Mouse (Mus musculus): ENCODE data around the gene Bace1. TPM values are rescaled to one million over a fixed set of nuclear protein-coding genes. Genes with fewer than 3 reads are reported as not detected.

Bace1 gene
- polyA plus RNA-seq (2015; fragmentation: Nextera tagmentation; extraction: Ambion mirVana) = 44.9 and 49.2 TPM in 2 replicates

- H3K4me3 ChIP-seq = peak within 1 kb of the TSS; percentile 97
- H3K9me3 ChIP-seq = no peaks in the 10 kb centered on the region
- ATAC-seq (ENCODE audit: low read depth) = peak; percentile 91
- H3K27ac ChIP-seq (replicated peaks) = peak within 1 kb of the TSS; percentile 83
- under 1% methylated on average over 40 of the region's 40 CpGs for WGBS
- H3K4me1 ChIP-seq (replicated peaks) = peaks cover 47% of the 10 kb centered on the region
- no peaks in the 10 kb centered on the region for H3K27me3 ChIP-seq
- peak within 1 kb of the TSS; percentile 99 for H3K4me2 ChIP-seq
- 0 out of 2 replicates have a peak, but pooled peaks cover 3% of the 10 kb centered on the region for H3K36me3 ChIP-seq
- peak within 1 kb of the TSS; percentile 98 for H3K9ac ChIP-seq
Measured at GRCm38 (mm10) chr9:45838434-45839138, at the start of gene Bace1. Bace1 (plus strand) TSS chr9:45838580.

GRCm38 (mm10) chr9:45791456-45792142 is 46.8 kb upstream of the Bace1 start:
- H3K9ac ChIP-seq = no peak overlapping the region
- no peak overlapping the region for H3K27ac ChIP-seq (replicated peaks)
- H3K27me3 ChIP-seq = no peaks in the 10 kb centered on the region
- peaks cover 17% of the 10 kb centered on the region for H3K36me3 ChIP-seq
- no peak overlapping the region for H3K4me2 ChIP-seq
- no peak for ATAC-seq (ENCODE audit: low read depth)
- WGBS = 77% methylated on average over 8 of the region's 8 CpGs
- no peak overlapping the region for H3K4me3 ChIP-seq
- H3K9me3 ChIP-seq = no peaks in the 10 kb centered on the region
- peaks cover 12% of the 10 kb centered on the region for H3K4me1 ChIP-seq (replicated peaks)

- ATAC-seq (ENCODE audit: low read depth) = no peak
- H3K36me3 ChIP-seq = peaks cover 11% of the 10 kb centered on the region
- no peak overlapping the region for H3K9ac ChIP-seq
- H3K4me2 ChIP-seq = no peak overlapping the region
- 95% methylated on average over 1 of the region's 1 CpGs for WGBS
- H3K27me3 ChIP-seq = no peaks in the 10 kb centered on the region
- H3K27ac ChIP-seq (replicated peaks) = no peak overlapping the region
- H3K4me3 ChIP-seq = no peak overlapping the region
- peaks cover 12% of the 10 kb centered on the region for H3K4me1 ChIP-seq (replicated peaks)
- no peaks in the 10 kb centered on the region for H3K9me3 ChIP-seq
Measured at GRCm38 (mm10) chr9:45792235-45792634, 46.1 kb upstream of the Bace1 start.

- H3K9ac ChIP-seq = no peak overlapping the region
- H3K27me3 ChIP-seq = no peaks in the 10 kb centered on the region
- no peak overlapping the region for H3K4me2 ChIP-seq
- H3K4me1 ChIP-seq (replicated peaks) = peaks cover 22% of the 10 kb centered on the region
- no peak for ATAC-seq (ENCODE audit: low read depth)
- H3K9me3 ChIP-seq = no peaks in the 10 kb centered on the region
- WGBS = 70% methylated on average over 6 of the region's 6 CpGs
- peak overlapping the region; percentile 71 for H3K27ac ChIP-seq (replicated peaks)
- no peak overlapping the region for H3K4me3 ChIP-seq
- peaks cover 9% of the 10 kb centered on the region; the same call in 1 of the 2 replicates for H3K36me3 ChIP-seq
Measured at GRCm38 (mm10) chr9:45793697-45794096, 44.7 kb upstream of the Bace1 start.

- Histone ChIP-seq H3K36me3 (peaks cover 4% of the 10 kb centered on the region), H3K9me3 (no peaks in the 10 kb centered on the region), H3K4me1 (replicated peaks) (peaks cover 25% of the 10 kb centered on the region), H3K9ac (no peak overlapping the region), H3K4me3 (no peak overlapping the region), H3K4me2 (no peak overlapping the region), H3K27me3 (no peaks in the 10 kb centered on the region), H3K27ac (replicated peaks) (no peak overlapping the region)
- WGBS = 95% methylated on average over 5 of the region's 5 CpGs
- ATAC-seq (ENCODE audit: low read depth) = no peak
Measured at GRCm38 (mm10) chr9:45795722-45796121, 42.7 kb upstream of the Bace1 start.

GRCm38 (mm10) chr9:45797271-45797670 is 41.1 kb upstream of the Bace1 start:
- Histone ChIP-seq H3K27me3 (no peaks in the 10 kb centered on the region), H3K9ac (no peak overlapping the region), H3K4me3 (no peak overlapping the region), H3K27ac (replicated peaks) (0 out of 2 replicates have a peak overlapping the region, but pooled peaks have one; percentile 59), H3K4me1 (replicated peaks) (peaks cover 25% of the 10 kb centered on the region), H3K4me2 (no peak overlapping the region), H3K36me3 (peaks cover 10% of the 10 kb centered on the region; the same call in 1 of the 2 replicates), H3K9me3 (no peaks in the 10 kb centered on the region)
- no peak for ATAC-seq (ENCODE audit: low read depth)
- 89% methylated on average over 3 of the region's 3 CpGs for WGBS

- 18% methylated on average over 13 of the region's 13 CpGs for WGBS
- Histone ChIP-seq H3K9me3 (no peaks in the 10 kb centered on the region), H3K36me3 (peaks cover 14% of the 10 kb centered on the region; the same call in 1 of the 2 replicates), H3K27ac (replicated peaks) (peak overlapping the region; percentile 59), H3K4me2 (no peak overlapping the region; the same call in 1 of the 2 replicates), H3K4me1 (replicated peaks) (peaks cover 22% of the 10 kb centered on the region), H3K9ac (peak overlapping the region; percentile 45; the same call in 1 of the 2 replicates), H3K4me3 (no peak overlapping the region), H3K27me3 (no peaks in the 10 kb centered on the region)
- peak; percentile 82; the same call in 1 of the 2 replicates for ATAC-seq (ENCODE audit: low read depth)
Measured at GRCm38 (mm10) chr9:45798467-45799164, 39.8 kb upstream of the Bace1 start.

- Histone ChIP-seq H3K4me1 (replicated peaks) (peaks cover 16% of the 10 kb centered on the region), H3K9ac (no peak overlapping the region), H3K27me3 (no peaks in the 10 kb centered on the region), H3K9me3 (no peaks in the 10 kb centered on the region), H3K4me2 (no peak overlapping the region), H3K36me3 (peaks cover 21% of the 10 kb centered on the region; the same call in 1 of the 2 replicates), H3K27ac (replicated peaks) (no peak overlapping the region), H3K4me3 (no peak overlapping the region)
- 75% methylated on average over 8 of the region's 8 CpGs for WGBS
- no peak for ATAC-seq (ENCODE audit: low read depth)
Measured at GRCm38 (mm10) chr9:45799402-45799801, 39.0 kb upstream of the Bace1 start.

GRCm38 (mm10) chr9:45803070-45803774 is 35.2 kb upstream of the Bace1 start:
- no peak overlapping the region for H3K4me2 ChIP-seq
- H3K9ac ChIP-seq = no peak overlapping the region
- 83% methylated on average over 21 of the region's 21 CpGs for WGBS
- peaks cover 54% of the 10 kb centered on the region for H3K36me3 ChIP-seq
- peaks cover 12% of the 10 kb centered on the region for H3K4me1 ChIP-seq (replicated peaks)
- H3K27ac ChIP-seq (replicated peaks) = no peak overlapping the region
- H3K4me3 ChIP-seq = no peak overlapping the region
- no peaks in the 10 kb centered on the region for H3K9me3 ChIP-seq
- H3K27me3 ChIP-seq = no peaks in the 10 kb centered on the region
- ATAC-seq (ENCODE audit: low read depth) = no peak

GRCm38 (mm10) chr9:45806847-45807246 is 31.5 kb upstream of the Bace1 start:
- 93% methylated on average over 11 of the region's 11 CpGs for WGBS
- H3K4me3 ChIP-seq = no peak overlapping the region
- no peak for ATAC-seq (ENCODE audit: low read depth)
- H3K27me3 ChIP-seq = no peaks in the 10 kb centered on the region
- H3K4me1 ChIP-seq (replicated peaks) = no peaks in the 10 kb centered on the region
- H3K27ac ChIP-seq (replicated peaks) = no peak overlapping the region
- no peaks in the 10 kb centered on the region for H3K9me3 ChIP-seq
- H3K4me2 ChIP-seq = no peak overlapping the region
- H3K36me3 ChIP-seq = peaks cover 44% of the 10 kb centered on the region
- H3K9ac ChIP-seq = no peak overlapping the region

GRCm38 (mm10) chr9:45807337-45807736 is 31.0 kb upstream of the Bace1 start:
- H3K27ac ChIP-seq (replicated peaks) = no peak overlapping the region
- H3K36me3 ChIP-seq = peaks cover 44% of the 10 kb centered on the region
- H3K27me3 ChIP-seq = no peaks in the 10 kb centered on the region
- no peak overlapping the region for H3K4me3 ChIP-seq
- ATAC-seq (ENCODE audit: low read depth) = no peak
- 90% methylated on average over 11 of the region's 11 CpGs for WGBS
- H3K4me2 ChIP-seq = no peak overlapping the region
- H3K9me3 ChIP-seq = no peaks in the 10 kb centered on the region
- no peak overlapping the region for H3K9ac ChIP-seq
- no peaks in the 10 kb centered on the region for H3K4me1 ChIP-seq (replicated peaks)
